Mouse (Mus musculus): Measurements from ENCODE around the gene 4930432K21Rik.

GRCm38 (mm10) chr8:84132225-84132624 is 15.6 kb upstream of the 4930432K21Rik start:
- TF ChIP-seq CTCF (IDR thresholded peaks at IDR 0.05) (no peak), POLR2A (IDR thresholded peaks at IDR 0.05; ENCODE audit: insufficient read depth, low read depth, low read length) (no peak), EP300 (IDR thresholded peaks at IDR 0.05; ENCODE audit: insufficient read depth, low read depth, low read length) (no peak)
